Mouse (Mus musculus) neural tube, embryonic 11.5 days (tissue): ENCODE data around the gene Fbxl7. TPM values are rescaled to one million over a fixed set of nuclear protein-coding genes. Genes with fewer than 3 reads are reported as not detected.

Source experiments
- ATAC-seq: fragments of 200-750 bp; cut with Nextera tagmentation; 2 replicates; pipeline ENCODE4 v1.8.0; 2017; ENCODE audit warnings: moderate number of reproducible peaks, mild to moderate bottlenecking, moderate TSS enrichment, moderate library complexity; ENCODE audit not compliant: insufficient read depth, low FRiP score, low TSS enrichment
- DNase-seq: peaks from one replicate; pipeline ENCODE4 v3.0.0-alpha.2; 2015; ENCODE audit warnings: low spot score
- H3K27ac ChIP-seq: fragments of 300-500 bp; sonication (generic); 2 replicates; pipeline ENCODE4 v1.5.1; 2014; ENCODE audit warnings: low read depth, mild to moderate bottlenecking, low read length
- H3K27me3 ChIP-seq: fragments of 300-500 bp; sonication (generic); 2 replicates; pipeline ENCODE4 v1.6.1; 2014; ENCODE audit warnings: mild to moderate bottlenecking, low read length, mixed read lengths; ENCODE audit not compliant: control insufficient read depth, insufficient read depth
- H3K36me3 ChIP-seq: fragments of 300-500 bp; sonication (generic); 2 replicates; pipeline ENCODE4 v1.6.1; 2014; ENCODE audit warnings: mild to moderate bottlenecking, low read length, moderate library complexity, mixed read lengths; ENCODE audit not compliant: control insufficient read depth, insufficient read depth
- H3K4me1 ChIP-seq: fragments of 300-500 bp; sonication (generic); 2 replicates; pipeline ENCODE4 v1.6.1; 2014; ENCODE audit warnings: low read length, mixed read lengths; ENCODE audit not compliant: control insufficient read depth, insufficient read depth
- H3K4me2 ChIP-seq: fragments of 300-500 bp; sonication (generic); 2 replicates; pipeline ENCODE4 v1.6.1; 2014; ENCODE audit warnings: low read depth, mild to moderate bottlenecking, moderate library complexity
- H3K4me3 ChIP-seq: fragments of 300-500 bp; sonication (generic); 2 replicates; pipeline ENCODE4 v1.5.1; 2014; ENCODE audit warnings: low read depth, low read length
- H3K9ac ChIP-seq: fragments of 300-500 bp; sonication (generic); 2 replicates; pipeline ENCODE4 v1.6.1; 2014; ENCODE audit warnings: mild to moderate bottlenecking, low read length
- H3K9me3 ChIP-seq: fragments of 300-500 bp; sonication (generic); 2 replicates; pipeline ENCODE4 v1.6.1; 2016; ENCODE audit warnings: low read length; ENCODE audit not compliant: control insufficient read depth
- WGBS: fragments of 180-500 bp; shearing (Covaris S2); extraction: QIAGEN DNeasy Blood & Tissue Kit; methylation state at CpG from one replicate; pipeline ENCODE4 v1.1.7; 2014; 5-methylcytosine and 5-hydroxymethylcytosine counted together
- polyA plus RNA-seq: library from polyadenylated mRNA; unstranded; fragments of >200 nt; fragmentation: Nextera tagmentation; extraction: Ambion mirVana; gene quantifications from 2 replicates; pipeline ENCODE4 v1.2.1, GENCODE M21; 2014

Fbxl7 gene
- polyA plus RNA-seq, 1 experiment from 2014 or later: 18.7 TPM

DNA sequence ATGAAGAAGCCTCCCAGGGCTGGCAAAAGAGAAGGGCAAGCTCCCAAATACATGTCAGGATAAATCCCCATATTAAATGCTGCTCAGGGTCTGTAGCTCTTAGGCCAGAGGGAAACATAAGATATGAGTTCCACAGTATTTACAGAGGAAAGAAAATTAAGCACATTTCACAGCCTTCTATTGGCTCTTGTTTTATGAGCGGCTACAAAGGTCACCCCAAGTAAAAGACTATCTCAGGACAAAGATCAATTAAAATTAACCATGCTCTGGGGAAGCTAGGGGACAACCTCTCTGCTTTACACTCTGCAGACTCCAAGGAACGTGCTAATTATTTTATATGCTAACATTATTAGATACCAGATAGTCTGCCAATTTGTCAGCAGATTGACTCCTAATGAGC is 9.4 kb downstream of the Fbxl7 start:
- DNase-seq: no peak
- H3K4me3 ChIP-seq: no peak overlapping the region
- ATAC-seq: no peak
- H3K27me3 ChIP-seq: no peaks in the 10 kb centered on the region
- WGBS: 73% methylated on average over 2 of the region's 2 CpGs
- H3K4me1 ChIP-seq: no peaks in the 10 kb centered on the region
- no peaks in the 10 kb centered on the region for H3K36me3 ChIP-seq
- H3K9ac ChIP-seq: no peak overlapping the region
- H3K4me2 ChIP-seq: no peak overlapping the region
- H3K27ac ChIP-seq: no peak overlapping the region
- H3K9me3 ChIP-seq: no peaks in the 10 kb centered on the region

DNA sequence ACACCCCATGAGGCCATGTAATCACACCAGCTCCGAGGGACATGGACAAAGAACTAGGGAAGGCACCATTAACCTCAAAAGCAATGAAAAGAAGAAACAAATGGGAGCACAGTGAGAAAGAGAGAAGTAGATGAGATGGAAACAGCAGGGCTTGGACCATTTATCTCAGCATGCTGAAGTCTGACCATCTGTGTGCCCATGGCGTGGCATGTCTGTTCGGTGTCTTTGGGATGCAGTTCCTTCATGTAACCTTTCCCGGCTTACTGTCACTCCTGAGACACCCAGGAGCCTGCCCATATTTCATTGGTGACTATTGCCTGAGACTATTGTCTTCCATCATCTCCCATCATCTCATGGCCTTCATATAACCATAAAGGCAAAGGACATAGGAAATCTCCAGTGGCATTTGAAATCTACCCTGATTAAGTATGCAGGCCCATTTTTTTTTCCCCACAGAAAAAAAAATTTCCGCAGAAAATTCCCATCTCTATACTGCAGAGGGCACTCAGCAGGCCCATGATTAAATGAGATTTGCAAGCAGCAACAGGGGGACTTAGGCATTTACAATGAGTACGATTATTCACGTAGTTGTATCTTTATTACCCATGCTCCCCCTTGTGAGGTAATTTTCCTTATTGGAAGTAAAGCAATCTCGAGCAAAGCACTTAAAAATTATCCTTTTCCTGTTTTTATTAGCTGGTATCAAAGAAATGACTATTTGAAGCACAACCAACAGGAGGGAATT is 15.0 kb downstream of the Fbxl7 start:
- ATAC-seq (no peak), DNase-seq (no peak)
- Histone ChIP-seq H3K4me1 (no peaks in the 10 kb centered on the region), H3K36me3 (no peaks in the 10 kb centered on the region), H3K4me2 (no peak overlapping the region), H3K27ac (no peak overlapping the region), H3K9ac (no peak overlapping the region), H3K9me3 (no peaks in the 10 kb centered on the region), H3K4me3 (no peak overlapping the region), H3K27me3 (no peaks in the 10 kb centered on the region)
- 61% methylated on average over 8 of the region's 8 CpGs for WGBS

DNA sequence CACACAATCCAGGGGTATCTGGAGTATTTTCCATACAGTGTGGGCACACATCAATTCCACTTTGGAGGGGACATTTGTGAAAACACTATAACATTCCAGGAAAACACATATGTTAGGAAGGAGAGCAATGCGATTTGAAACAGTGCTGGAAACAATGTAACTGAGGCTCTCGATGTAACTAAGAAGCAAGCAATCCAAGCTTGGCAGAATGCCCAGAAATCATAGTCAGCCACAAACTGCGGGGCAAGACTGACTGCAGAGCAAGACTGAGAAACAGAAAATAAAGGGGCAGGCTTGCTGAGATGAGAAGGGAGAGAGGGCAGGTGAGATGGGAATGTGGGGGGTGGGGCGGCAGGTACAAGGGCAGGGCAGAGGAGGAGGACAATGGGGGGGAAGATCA is 19.7 kb downstream of the Fbxl7 start:
- Histone ChIP-seq H3K4me1 (0 out of 2 replicates have a peak, but pooled peaks cover 2% of the 10 kb centered on the region), H3K9ac (no peak overlapping the region), H3K36me3 (no peaks in the 10 kb centered on the region), H3K9me3 (no peaks in the 10 kb centered on the region), H3K4me2 (no peak overlapping the region), H3K27ac (no peak overlapping the region), H3K27me3 (no peaks in the 10 kb centered on the region), H3K4me3 (no peak overlapping the region)
- ATAC-seq: no peak
- DNase-seq: peak; percentile 38
- 58% methylated on average over 4 of the region's 4 CpGs for WGBS

DNA sequence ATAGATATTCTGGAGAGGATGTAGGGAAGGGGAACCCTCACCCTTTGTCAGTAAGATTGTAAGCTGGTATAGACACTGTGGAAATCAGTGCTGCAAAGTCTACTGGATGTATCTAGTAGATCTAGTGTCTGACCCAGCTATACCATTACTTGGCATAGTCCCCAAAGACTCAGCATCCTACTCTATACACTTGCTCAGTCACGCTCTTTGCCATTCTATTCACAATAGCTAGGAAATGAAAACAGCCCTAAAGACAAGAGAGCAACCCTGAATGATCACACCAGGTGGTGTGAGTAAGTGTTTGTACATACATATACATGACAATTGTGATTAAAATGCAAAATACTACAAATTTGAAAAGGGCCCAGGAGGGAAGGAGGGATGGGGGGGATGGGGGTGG is 23.1 kb downstream of the Fbxl7 start:
- no peaks in the 10 kb centered on the region for H3K27me3 ChIP-seq
- no peak overlapping the region for H3K9ac ChIP-seq
- H3K36me3 ChIP-seq: no peaks in the 10 kb centered on the region
- H3K9me3 ChIP-seq: no peaks in the 10 kb centered on the region
- DNase-seq: no peak
- H3K4me2 ChIP-seq: no peak overlapping the region
- no peak overlapping the region for H3K4me3 ChIP-seq
- 61% methylated on average over 1 of the region's 1 CpGs for WGBS
- no peak overlapping the region for H3K27ac ChIP-seq
- ATAC-seq: no peak
- H3K4me1 ChIP-seq: 0 out of 2 replicates have a peak, but pooled peaks cover 2% of the 10 kb centered on the region

DNA sequence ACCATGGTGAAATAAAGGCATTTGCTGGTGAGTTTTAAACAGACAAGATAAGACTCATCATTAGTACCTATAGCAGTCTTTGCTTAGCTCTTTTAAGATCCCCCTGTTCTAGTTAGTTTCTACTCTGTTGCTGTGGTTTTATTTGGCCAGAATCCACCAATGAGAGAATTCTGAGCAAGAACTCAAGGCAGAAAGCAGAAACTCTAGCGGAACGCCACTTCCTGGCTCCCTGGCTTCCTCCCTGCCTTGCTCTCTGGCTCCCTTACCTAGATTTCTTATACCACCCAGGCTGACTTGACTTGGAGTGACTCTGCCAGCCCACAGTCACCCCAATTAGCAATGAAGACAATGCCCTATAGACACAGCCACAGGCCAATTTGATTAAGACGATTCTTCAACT is 26.2 kb downstream of the Fbxl7 start:
- Histone ChIP-seq H3K9ac (no peak overlapping the region), H3K27ac (no peak overlapping the region), H3K4me2 (no peak overlapping the region), H3K36me3 (no peaks in the 10 kb centered on the region), H3K27me3 (no peaks in the 10 kb centered on the region), H3K4me1 (0 out of 2 replicates have a peak, but pooled peaks cover 2% of the 10 kb centered on the region), H3K9me3 (no peaks in the 10 kb centered on the region), H3K4me3 (no peak overlapping the region)
- ATAC-seq (no peak), DNase-seq (no peak)
- 89% methylated on average over 3 of the region's 3 CpGs for WGBS

DNA sequence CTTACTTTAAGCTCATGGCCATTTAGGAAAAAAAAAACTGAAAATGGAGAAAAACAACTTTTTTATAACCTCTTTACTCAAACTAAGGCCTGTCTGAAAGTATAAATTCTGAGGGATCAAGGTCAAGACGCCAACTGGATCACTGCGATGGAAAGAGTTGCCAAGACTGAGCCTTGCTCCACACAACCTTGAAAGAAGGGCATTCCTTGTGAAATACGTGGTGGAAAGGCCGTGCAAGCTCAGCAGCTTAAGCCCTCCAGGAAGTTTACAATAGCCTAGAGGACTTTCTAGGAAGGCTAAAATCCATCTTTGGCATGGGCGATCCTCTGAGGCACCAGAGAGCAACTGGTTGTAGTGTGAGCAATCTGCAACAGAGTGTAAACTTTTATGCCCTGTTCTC is 27.9 kb downstream of the Fbxl7 start:
- Histone ChIP-seq H3K27me3 (no peaks in the 10 kb centered on the region), H3K4me3 (no peak overlapping the region), H3K9me3 (no peaks in the 10 kb centered on the region), H3K27ac (no peak overlapping the region), H3K9ac (no peak overlapping the region), H3K4me1 (no peaks in the 10 kb centered on the region), H3K4me2 (no peak overlapping the region), H3K36me3 (no peaks in the 10 kb centered on the region)
- ATAC-seq: no peak
- WGBS: 87% methylated on average over 5 of the region's 5 CpGs
- DNase-seq: no peak

DNA sequence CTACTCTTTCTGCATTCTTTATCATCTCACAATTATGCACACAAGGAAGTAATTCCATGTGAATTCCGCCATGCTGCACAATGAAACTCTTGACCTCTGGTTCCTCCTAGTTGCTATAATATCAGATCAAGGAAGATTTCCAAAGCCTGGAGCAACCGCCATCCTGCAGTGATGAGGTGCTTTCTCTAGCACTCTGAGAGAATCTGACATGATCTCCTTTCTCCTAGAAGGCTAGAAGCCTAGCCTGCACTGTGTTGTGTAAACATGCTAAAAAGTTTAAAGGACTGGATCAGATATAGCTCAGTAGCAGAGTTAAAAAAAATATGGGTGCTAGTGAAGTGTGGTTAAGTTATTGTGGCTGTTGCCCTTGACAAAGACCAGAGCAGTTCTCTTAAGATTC is 33.2 kb downstream of the Fbxl7 start:
- H3K4me2 ChIP-seq: no peak overlapping the region
- no peak for DNase-seq
- 90% methylated on average over 2 of the region's 2 CpGs for WGBS
- no peak overlapping the region for H3K4me3 ChIP-seq
- no peak overlapping the region for H3K27ac ChIP-seq
- H3K27me3 ChIP-seq: no peaks in the 10 kb centered on the region
- no peak for ATAC-seq
- no peak overlapping the region for H3K9ac ChIP-seq
- H3K36me3 ChIP-seq: no peaks in the 10 kb centered on the region
- H3K4me1 ChIP-seq: no peaks in the 10 kb centered on the region
- no peaks in the 10 kb centered on the region for H3K9me3 ChIP-seq

DNA sequence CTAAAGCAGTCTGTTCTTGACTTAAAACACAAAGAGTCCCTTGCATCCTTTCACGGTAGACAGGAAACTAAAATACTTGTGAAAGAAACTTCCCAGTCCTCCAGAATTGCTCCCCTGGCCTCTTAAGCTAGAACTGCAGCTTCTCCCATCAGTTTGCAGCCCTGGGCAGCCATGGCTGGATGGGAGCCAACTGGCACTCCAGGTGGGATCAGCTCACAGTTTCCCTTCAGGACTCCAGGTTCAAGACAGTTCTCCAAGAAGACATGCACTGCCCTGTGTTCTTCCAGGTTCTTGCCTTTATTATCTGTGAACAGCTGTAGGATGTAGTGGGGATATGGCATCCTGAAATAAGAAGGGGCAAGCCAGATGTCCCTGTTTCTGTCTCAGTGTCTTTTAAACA is 45.8 kb downstream of the Fbxl7 start:
- 82% methylated on average over 1 of the region's 1 CpGs for WGBS
- H3K4me3 ChIP-seq: no peak overlapping the region
- no peaks in the 10 kb centered on the region for H3K9me3 ChIP-seq
- no peak overlapping the region for H3K4me2 ChIP-seq
- H3K9ac ChIP-seq: no peak overlapping the region
- no peaks in the 10 kb centered on the region for H3K27me3 ChIP-seq
- ATAC-seq (no peak), DNase-seq (no peak)
- no peaks in the 10 kb centered on the region for H3K4me1 ChIP-seq
- H3K27ac ChIP-seq: no peak overlapping the region
- H3K36me3 ChIP-seq: no peaks in the 10 kb centered on the region

DNA sequence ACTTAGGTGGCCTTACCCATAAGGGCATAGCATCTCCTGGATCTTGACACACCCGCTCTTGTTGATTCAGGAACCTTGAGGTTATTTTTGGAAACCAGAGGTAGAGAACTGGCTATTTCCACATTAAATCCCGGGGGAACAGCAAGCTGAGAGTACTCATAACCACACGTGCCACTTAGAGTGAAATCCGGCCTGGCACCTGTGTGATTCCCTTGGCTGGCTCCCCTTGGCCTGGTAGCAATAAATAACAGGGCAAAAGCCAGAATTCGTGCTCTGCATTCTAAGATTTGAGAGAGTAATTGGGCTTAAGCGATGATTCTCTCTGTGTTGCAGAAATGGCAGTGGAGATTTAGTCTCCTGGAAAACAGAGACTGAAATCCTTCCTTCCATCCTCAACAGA is 53.2 kb downstream of the Fbxl7 start:
- Histone ChIP-seq H3K9me3 (no peaks in the 10 kb centered on the region), H3K4me1 (no peaks in the 10 kb centered on the region), H3K36me3 (no peaks in the 10 kb centered on the region), H3K4me3 (no peak overlapping the region), H3K27ac (no peak overlapping the region), H3K4me2 (no peak overlapping the region), H3K9ac (no peak overlapping the region), H3K27me3 (no peaks in the 10 kb centered on the region)
- WGBS: 81% methylated on average over 6 of the region's 6 CpGs
- ATAC-seq (no peak), DNase-seq (no peak)
